ENCODE assay signal across 10 mouse cellular contexts in genomic region chr1:39194959-39195358, GRCm38 (mm10). TPM values are rescaled to one million over a fixed set of nuclear protein-coding genes. Genes with fewer than 3 reads are reported as not detected.
DNase-seq lines count a peak whose midpoint lies in the region; ATAC-seq lines count a peak whose summit lies in the region.
"Had no signal": no experiment of that assay in that cellular context is flagged by ENCODE, and none has a peak within 500 bp of the region (broad histone marks: within the 10 kb centered on the region; RNA-seq: fewer than 3 reads in every experiment).

No protein-coding gene starts in this region.

- peaks cover 6% of the 10 kb centered on the region for H3K4me1 ChIP-seq in forebrain, embryonic 14.5 days (ENCODE audit: control insufficient read depth, insufficient read depth, low read length)
- peaks cover 37% of the 10 kb centered on the region for H3K4me1 ChIP-seq in forebrain, embryonic 10.5 days
- peaks cover 5% of the 10 kb centered on the region; the same call in 1 of the 2 replicates for H3K4me1 ChIP-seq in liver, embryonic 15.5 days (replicated peaks)
- no peaks in the 10 kb centered on the region for H3K4me1 ChIP-seq in liver, embryonic 11.5 days (replicated peaks; ENCODE audit: control insufficient read depth, insufficient read depth, low read length)
- peaks cover 38% of the 10 kb centered on the region for H3K4me1 ChIP-seq in neural tube, embryonic 13.5 days (replicated peaks)

- no peak overlapping the region for H3K27ac ChIP-seq in forebrain, embryonic 14.5 days (ENCODE audit: low read depth, low read length)
- H3K27ac ChIP-seq in forebrain, embryonic 10.5 days, result no peak overlapping the region
- H3K27ac ChIP-seq in liver, embryonic 15.5 days (replicated peaks), result no peak overlapping the region
- H3K27ac ChIP-seq in liver, embryonic 11.5 days (ENCODE audit: low read depth, low read length), result no peak overlapping the region
- H3K27ac ChIP-seq in neural tube, embryonic 13.5 days (replicated peaks), result no peak overlapping the region

- no peak for ATAC-seq in forebrain, embryonic 14.5 days
- no peak for ATAC-seq in liver, embryonic 15.5 days (ENCODE audit: insufficient read depth)
- ATAC-seq in liver, embryonic 11.5 days (replicated peaks; ENCODE audit: low FRiP score), result no peak
- ATAC-seq in neural tube, embryonic 13.5 days (ENCODE audit: low read depth), result no peak

- H3K9me3 ChIP-seq in forebrain, embryonic 14.5 days (replicated peaks; ENCODE audit: control insufficient read depth, low read length), result no peaks in the 10 kb centered on the region
- peaks cover under 1% of the 10 kb centered on the region; the same call in 1 of the 2 replicates for H3K9me3 ChIP-seq in forebrain, embryonic 10.5 days
- no peaks in the 10 kb centered on the region for H3K9me3 ChIP-seq in liver, embryonic 15.5 days (replicated peaks)
- no peaks in the 10 kb centered on the region for H3K9me3 ChIP-seq in liver, embryonic 11.5 days (ENCODE audit: control insufficient read depth, low read length)
- H3K9me3 ChIP-seq in neural tube, embryonic 13.5 days, result 0 out of 2 replicates have a peak, but pooled peaks cover 1% of the 10 kb centered on the region

- intact Hi-C loops in heart, postnatal 10 days (cut with DNase I), result loop anchor here (2.0 to 5.0 kb wide), 2 partner anchors 88 to 146 kb away; no protein-coding TSS in a partner anchor

- no peak overlapping the region for H3K9ac ChIP-seq in forebrain, embryonic 14.5 days (ENCODE audit: low read length)
- H3K9ac ChIP-seq in liver, embryonic 15.5 days, result no peak overlapping the region
- H3K9ac ChIP-seq in liver, embryonic 11.5 days (ENCODE audit: low read depth, low read length), result no peak overlapping the region
- no peak overlapping the region for H3K9ac ChIP-seq in neural tube, embryonic 13.5 days

- DNase-seq in forebrain, embryonic 14.5 days (ENCODE audit: low spot score), result no peak
- DNase-seq in forebrain, embryonic 10.5 days (ENCODE audit: extremely low spot score, low spot score), result no peak
- DNase-seq in liver, embryonic 11.5 days (ENCODE audit: low spot score), result no peak
- DNase-seq in heart, postnatal 10 days, result peak; percentile 49 to 60
- no peak for DNase-seq in urinary bladder, postnatal 14 days (ENCODE audit: low spot score)
- DNase-seq in layer of hippocampus, postnatal 25 days (ENCODE audit: extremely low spot score in 1 of 2, low spot score in 1 of 2), result no peak

- H3K27me3 ChIP-seq in forebrain, embryonic 14.5 days (replicated peaks; ENCODE audit: control insufficient read depth, insufficient read depth, low read length), result peaks cover 40% of the 10 kb centered on the region
- peaks cover 68% of the 10 kb centered on the region for H3K27me3 ChIP-seq in forebrain, embryonic 10.5 days (ENCODE audit: poor library complexity, severe bottlenecking)
- H3K27me3 ChIP-seq in liver, embryonic 15.5 days, result peaks cover 60% of the 10 kb centered on the region
- peaks cover 49% of the 10 kb centered on the region for H3K27me3 ChIP-seq in liver, embryonic 11.5 days (replicated peaks; ENCODE audit: control insufficient read depth, insufficient read depth, low read length)
- peaks cover 64% of the 10 kb centered on the region for H3K27me3 ChIP-seq in neural tube, embryonic 13.5 days
- H3K27me3 ChIP-seq: Patski had no signal

- 0 out of 2 replicates have a peak overlapping the region, but pooled peaks have one; percentile 65 for H3K4me3 ChIP-seq in forebrain, embryonic 14.5 days (ENCODE audit: low read depth, low read length)
- H3K4me3 ChIP-seq in forebrain, embryonic 10.5 days, result no peak overlapping the region
- H3K4me3 ChIP-seq in liver, embryonic 15.5 days (replicated peaks), result no peak overlapping the region
- no peak overlapping the region for H3K4me3 ChIP-seq in liver, embryonic 11.5 days (ENCODE audit: low read depth, low read length)
- H3K4me3 ChIP-seq in neural tube, embryonic 13.5 days, result peak overlapping the region; percentile 73; the same call in 1 of the 2 replicates
- H3K4me3 ChIP-seq: myocyte had no signal

- 3% methylated on average over 11 of the region's 11 CpGs for WGBS in forebrain, embryonic 14.5 days
- 4% methylated on average over 11 of the region's 11 CpGs for WGBS in forebrain, embryonic 10.5 days
- 4% methylated on average over 11 of the region's 11 CpGs for WGBS in liver, embryonic 15.5 days (ENCODE audit: insufficient replicate concordance)
- 6% methylated on average over 11 of the region's 11 CpGs for WGBS in liver, embryonic 11.5 days
- WGBS in neural tube, embryonic 13.5 days, result 3% methylated on average over 11 of the region's 11 CpGs

- no peaks in the 10 kb centered on the region for H3K36me3 ChIP-seq in forebrain, embryonic 14.5 days (ENCODE audit: control insufficient read depth, insufficient read depth, low read length)
- H3K36me3 ChIP-seq in forebrain, embryonic 10.5 days (replicated peaks), result no peaks in the 10 kb centered on the region
- H3K36me3 ChIP-seq in liver, embryonic 15.5 days (replicated peaks), result no peaks in the 10 kb centered on the region
- no peaks in the 10 kb centered on the region for H3K36me3 ChIP-seq in liver, embryonic 11.5 days (ENCODE audit: control insufficient read depth, insufficient read depth, low read length)
- no peaks in the 10 kb centered on the region for H3K36me3 ChIP-seq in neural tube, embryonic 13.5 days

- no peak overlapping the region for H3K4me2 ChIP-seq in forebrain, embryonic 14.5 days (ENCODE audit: low read length)
- H3K4me2 ChIP-seq in liver, embryonic 15.5 days, result 0 out of 2 replicates have a peak overlapping the region, but pooled peaks have one; percentile 70
- no peak overlapping the region for H3K4me2 ChIP-seq in liver, embryonic 11.5 days
- peak overlapping the region; percentile 98; the same call in 1 of the 2 replicates for H3K4me2 ChIP-seq in neural tube, embryonic 13.5 days

RNA-seq across cellular contexts. Expression of gene Npas2, which starts 1.4 kb away (rescaled TPM):
- polyA plus RNA-seq in forebrain, embryonic 14.5 days (2014; fragmentation: Nextera tagmentation; extraction: Ambion mirVana), result 0.27 and 0.89 TPM in 2 replicates
- polyA plus RNA-seq in forebrain, embryonic 10.5 days (2016; fragmentation: Nextera tagmentation; extraction: Ambion mirVana), result 0.04 TPM in 1 of 2 replicates, not detected in the other
- polyA plus RNA-seq in liver, embryonic 15.5 days (2015; fragmentation: Nextera tagmentation; extraction: Ambion mirVana), result 0.25 and 0.28 TPM in 2 replicates
- polyA plus RNA-seq in liver, embryonic 11.5 days (2014; fragmentation: Nextera tagmentation; extraction: Ambion mirVana), result 0.04 and 0.11 TPM in 2 replicates
- 10 to 100 TPM; 11.0 to 15.0 TPM for total RNA-seq in heart, postnatal 10 days (2021)
- polyA plus RNA-seq in neural tube, embryonic 13.5 days (2015; fragmentation: Nextera tagmentation; extraction: Ambion mirVana), result 0.54 and 0.62 TPM in 2 replicates
- total RNA-seq in layer of hippocampus, postnatal 25 days (2021), result 10 to 100 TPM; 28.0 to 30.4 TPM

Comparison
In these comparisons a context has a peak if more than half of its experiments do, and no peak if none do; other contexts are left out.
1. H3K4me2 ChIP-seq: peak in liver, embryonic 15.5 days (single experiment) and neural tube, embryonic 13.5 days (single experiment); none in forebrain, embryonic 14.5 days (single experiment) and liver, embryonic 11.5 days (single experiment).
2. H3K4me3 ChIP-seq: peak in forebrain, embryonic 14.5 days (single experiment) and neural tube, embryonic 13.5 days (single experiment); none in forebrain, embryonic 10.5 days (single experiment), liver, embryonic 15.5 days (single experiment) and liver, embryonic 11.5 days (single experiment).
3. DNase-seq: peak in heart, postnatal 10 days (2 of 2); none in forebrain, embryonic 14.5 days (single experiment), forebrain, embryonic 10.5 days (single experiment), liver, embryonic 11.5 days (single experiment), urinary bladder, postnatal 14 days (single experiment) and layer of hippocampus, postnatal 25 days (0 of 2).